Mouse (Mus musculus) liver, adult 2 months (tissue): ENCODE results near the gene Zcchc8. TPM values are rescaled to one million over a fixed set of nuclear protein-coding genes. Genes with fewer than 3 reads are reported as not detected.

Source experiments
- DNase-seq: peaks from one replicate; pipeline ENCODE4 v3.0.0-alpha.2; 2011; ENCODE audit warnings: low read depth, low spot score; ENCODE audit errors: extremely low read depth
- H3K27ac ChIP-seq: fragments of 200-500 bp; replicated peaks from 2 replicates; pipeline ENCODE4 v1.5.1; 2012; ENCODE audit warnings: low read depth, mild to moderate bottlenecking, control low read depth, inconsistent platforms, low read length; ENCODE audit not compliant: insufficient read depth
- H3K27me3 ChIP-seq: fragments of 200-500 bp; 2 replicates; pipeline ENCODE4 v1.6.1; 2012; ENCODE audit warnings: mild to moderate bottlenecking, moderate library complexity, low read length, inconsistent platforms; ENCODE audit not compliant: control insufficient read depth, insufficient read depth
- H3K36me3 ChIP-seq: fragments of 200-500 bp; 2 replicates; pipeline ENCODE4 v1.6.1; 2012; ENCODE audit warnings: low read length, inconsistent platforms; ENCODE audit not compliant: control insufficient read depth, insufficient read depth
- H3K4me1 ChIP-seq: fragments of 200-500 bp; 2 replicates; pipeline ENCODE4 v1.6.1; 2011; ENCODE audit warnings: low read length; ENCODE audit not compliant: control insufficient read depth, insufficient read depth
- H3K4me3 ChIP-seq: fragments of 200-500 bp; 2 replicates; pipeline ENCODE4 v1.5.1; 2011; ENCODE audit warnings: low read depth, mild to moderate bottlenecking, control low read depth, low read length, moderate library complexity; ENCODE audit not compliant: insufficient read depth
- H3K79me2 ChIP-seq: fragments of 200-500 bp; 2 replicates; pipeline ENCODE4 v1.6.1; 2012; ENCODE audit warnings: inconsistent platforms, mild to moderate bottlenecking, low read length, moderate library complexity; ENCODE audit not compliant: control insufficient read depth, insufficient read depth
- H3K9ac ChIP-seq: fragments of 200-500 bp; 2 replicates; pipeline ENCODE4 v1.6.1; 2012; ENCODE audit warnings: low read depth, mild to moderate bottlenecking, control low read depth, inconsistent platforms, low read length
- CTCF ChIP-seq: fragments of 200-500 bp; IDR thresholded peaks from 2 replicates; pipeline ENCODE4 v1.5.1; 2011; ENCODE audit warnings: low read depth, low read length, control low read depth
- POLR2A ChIP-seq: fragments of 200-500 bp; IDR thresholded peaks from 2 replicates; pipeline ENCODE4 v1.6.1; 2011; ENCODE audit warnings: low read length, control low read depth; ENCODE audit not compliant: insufficient read depth; ENCODE audit errors: extremely low read depth
- WGBS: fragments of 180-500 bp; shearing (Covaris S2); methylation state at CpG from one replicate; pipeline ENCODE4 v1.1.7; 2018; 5-methylcytosine and 5-hydroxymethylcytosine counted together
- polyA plus RNA-seq: library from polyadenylated mRNA; depleted of rRNA; stranded (reverse); fragments of >200 nt; gene quantifications from 2 replicates; pipeline ENCODE4 v1.2.3, GENCODE M21; 2012
- total RNA-seq: library from RNA; depleted of rRNA; stranded (reverse); fragments of >200 nt; gene quantifications from 2 replicates; pipeline ENCODE4 v1.2.3, GENCODE M21; 2014

The Zcchc8 gene
- total and polyA plus RNA-seq, 2 experiments: 9.0 to 12.7 TPM

DNA sequence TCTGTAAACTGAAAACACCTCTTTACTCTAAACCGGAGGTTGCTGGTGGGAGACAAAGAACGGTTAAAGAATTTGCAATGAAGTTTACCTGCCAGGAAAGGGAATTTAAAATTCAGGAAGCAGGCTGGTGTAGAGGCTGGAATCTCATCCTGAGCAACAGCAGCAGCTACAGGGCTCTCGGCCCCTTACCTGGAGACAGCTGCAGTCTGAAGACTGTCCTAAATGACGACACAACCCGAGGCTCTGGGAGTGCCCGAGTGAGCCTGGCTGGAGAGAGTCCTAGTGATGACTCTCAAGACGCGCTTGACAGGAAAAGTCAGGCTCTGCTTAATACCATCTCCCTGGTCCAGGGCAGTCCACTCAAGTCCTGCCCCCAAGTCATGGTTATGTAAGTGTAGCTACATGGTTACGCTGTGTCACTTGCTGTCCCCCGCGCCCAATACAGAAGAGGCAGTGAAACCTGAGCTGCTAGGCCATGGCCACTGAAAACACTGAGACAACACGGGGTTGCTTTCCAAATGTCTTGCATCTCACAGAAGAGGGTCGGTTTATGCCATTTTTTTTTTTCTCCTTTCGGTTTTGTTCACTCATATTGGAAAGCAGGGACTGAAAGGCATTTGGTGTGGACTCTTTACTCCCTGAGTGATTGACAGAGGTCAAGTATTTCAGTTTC, 50.0 kb downstream of the Zcchc8 start:
- Histone ChIP-seq H3K36me3 (no peaks in the 10 kb centered on the region), H3K79me2 (peaks cover 41% of the 10 kb centered on the region), H3K27ac (peak overlapping the region; percentile 93), H3K4me1 (peaks cover 35% of the 10 kb centered on the region), H3K4me3 (peak overlapping the region; percentile 39), H3K9ac (peak overlapping the region; percentile 65), H3K27me3 (no peaks in the 10 kb centered on the region)
- TF ChIP-seq CTCF (no peak), POLR2A (no peak)
- peak; percentile 57 for DNase-seq
- WGBS: 20% methylated on average over 14 of the region's 14 CpGs

- Histone ChIP-seq H3K4me1 (peaks cover 33% of the 10 kb centered on the region), H3K9ac (peak overlapping the region; percentile 65; the same call in 1 of the 2 replicates), H3K79me2 (peaks cover 46% of the 10 kb centered on the region), H3K27ac (peak overlapping the region; percentile 93), H3K27me3 (no peaks in the 10 kb centered on the region), H3K36me3 (no peaks in the 10 kb centered on the region), H3K4me3 (peak overlapping the region; percentile 39; the same call in 1 of the 2 replicates)
- WGBS: 36% methylated on average over 9 of the region's 9 CpGs
- no peak for TF ChIP-seq POLR2A
- no peak for TF ChIP-seq CTCF
- DNase-seq: peak; percentile 93
Measured at GRCm38 (mm10) chr5:123669991-123670799, 50.7 kb downstream of the Zcchc8 start.

DNA sequence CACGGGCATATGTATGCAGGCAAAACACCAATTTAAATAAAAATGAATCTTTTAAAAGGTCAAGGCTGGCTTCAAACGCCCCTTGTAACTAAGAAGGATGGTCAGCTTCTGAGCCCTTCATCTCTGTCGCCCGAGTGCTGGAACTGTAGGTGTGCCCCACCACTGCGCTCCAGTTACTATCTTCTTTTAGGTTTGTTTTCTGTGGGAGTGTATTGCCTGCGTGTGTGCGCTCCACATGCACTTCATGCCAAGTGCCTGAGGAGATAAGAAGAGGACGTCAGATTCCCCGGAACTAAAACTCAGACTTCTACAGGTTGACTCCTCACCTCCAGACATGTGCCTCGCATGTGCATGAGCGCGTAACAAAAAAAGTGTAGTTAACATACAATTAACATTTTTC, 53.0 kb downstream of the Zcchc8 start:
- no peak for DNase-seq
- H3K36me3 ChIP-seq: no peaks in the 10 kb centered on the region
- H3K27me3 ChIP-seq: no peaks in the 10 kb centered on the region
- H3K79me2 ChIP-seq: peaks cover 44% of the 10 kb centered on the region
- no peak for TF ChIP-seq POLR2A
- no peak for TF ChIP-seq CTCF
- H3K9ac ChIP-seq: no peak overlapping the region
- H3K4me3 ChIP-seq: no peak overlapping the region
- 85% methylated on average over 12 of the region's 12 CpGs for WGBS
- peaks cover 21% of the 10 kb centered on the region for H3K4me1 ChIP-seq
- H3K27ac ChIP-seq: no peak overlapping the region

GRCm38 (mm10) chr5:123665956-123666355, 54.9 kb downstream of the Zcchc8 start:
- no peak for DNase-seq
- H3K9ac ChIP-seq: no peak overlapping the region
- WGBS: 91% methylated on average over 7 of the region's 7 CpGs
- H3K36me3 ChIP-seq: no peaks in the 10 kb centered on the region
- peaks cover 22% of the 10 kb centered on the region for H3K4me1 ChIP-seq
- no peak overlapping the region for H3K27ac ChIP-seq
- TF ChIP-seq POLR2A (no peak), CTCF (no peak)
- H3K79me2 ChIP-seq: peaks cover 47% of the 10 kb centered on the region
- H3K27me3 ChIP-seq: no peaks in the 10 kb centered on the region
- no peak overlapping the region for H3K4me3 ChIP-seq

DNA sequence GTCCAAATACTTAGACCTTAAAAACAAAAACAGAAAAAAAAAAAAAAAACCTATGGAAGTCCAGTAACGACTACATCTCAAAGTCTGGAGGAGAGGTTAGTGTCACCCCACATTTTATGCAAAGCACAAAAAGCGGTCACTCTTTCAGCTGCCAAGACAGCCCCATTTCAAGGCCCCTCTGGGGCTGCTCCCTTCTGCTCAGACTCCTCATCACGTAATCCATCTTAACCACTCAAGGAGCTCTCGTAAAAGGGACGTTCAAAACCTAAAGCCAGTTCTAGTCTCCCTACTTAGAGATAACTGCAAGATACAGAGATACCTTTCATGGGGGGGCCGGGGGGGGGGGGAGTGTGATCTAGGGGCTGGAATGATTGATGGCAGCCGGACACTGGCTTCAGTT, 56.6 kb downstream of the Zcchc8 start:
- Histone ChIP-seq H3K27me3 (no peaks in the 10 kb centered on the region), H3K4me1 (peaks cover 18% of the 10 kb centered on the region), H3K9ac (no peak overlapping the region), H3K36me3 (no peaks in the 10 kb centered on the region), H3K4me3 (no peak overlapping the region), H3K79me2 (peaks cover 58% of the 10 kb centered on the region), H3K27ac (no peak overlapping the region)
- no peak for DNase-seq
- TF ChIP-seq CTCF (no peak), POLR2A (no peak)
- WGBS: 83% methylated on average over 7 of the region's 7 CpGs

DNA sequence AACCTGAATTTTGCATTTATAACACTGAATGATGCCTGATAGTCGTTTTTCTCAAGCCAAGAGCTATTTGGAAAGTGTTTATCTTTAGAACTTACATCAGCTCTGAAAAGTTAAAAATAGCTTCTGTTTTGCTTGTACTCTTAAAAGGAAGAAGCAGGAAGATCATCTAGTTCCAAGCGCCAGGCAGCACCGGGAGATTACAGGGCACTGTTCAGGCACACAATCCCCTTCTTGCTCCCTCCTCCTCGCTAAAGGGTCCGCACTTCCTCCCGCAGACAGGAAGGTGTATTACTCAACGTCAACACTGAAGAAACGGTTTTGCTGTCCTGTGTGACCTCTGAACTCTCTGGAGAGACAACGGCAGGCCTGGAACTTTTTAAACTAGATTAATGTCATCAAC, 58.8 kb downstream of the Zcchc8 start:
- H3K9ac ChIP-seq: peak overlapping the region; percentile 27
- peak; percentile 69 for DNase-seq
- H3K27ac ChIP-seq: peak overlapping the region; percentile 52
- peaks cover 21% of the 10 kb centered on the region for H3K4me1 ChIP-seq
- H3K79me2 ChIP-seq: peaks cover 44% of the 10 kb centered on the region
- TF ChIP-seq CTCF: no peak
- no peak for TF ChIP-seq POLR2A
- WGBS: under 1% methylated on average over 9 of the region's 9 CpGs
- no peak overlapping the region for H3K4me3 ChIP-seq
- H3K27me3 ChIP-seq: no peaks in the 10 kb centered on the region
- H3K36me3 ChIP-seq: no peaks in the 10 kb centered on the region
